Mouse (Mus musculus): Measurements from ENCODE around the gene Stx4a. TPM values are rescaled to one million over a fixed set of nuclear protein-coding genes. Genes with fewer than 3 reads are reported as not detected.
A peak's percentile ranks its signal among the peaks of the same experiment; 100 is the strongest.
"Not testable (repeated sequence)": the region's sequence is repeated elsewhere in the genome, so short reads cannot be mapped to it uniquely, and the experiment has no call there.

Gene Stx4a
- total RNA-seq, 2 experiments from 2014 or later: 46.4 to 47.2 TPM

GRCm38 (mm10) chr7:127814241-127814921 lies 9.7 kb upstream of the Stx4a start:
- peak; percentile 79 for DNase-seq

- no peak for DNase-seq
Observed at GRCm38 (mm10) chr7:127815116-127815665, 8.9 kb upstream of the Stx4a start.

GRCm38 (mm10) chr7:127815954-127816821 lies 7.9 kb upstream of the Stx4a start:
- DNase-seq: peak; percentile 79

- no peak for DNase-seq
Observed at GRCm38 (mm10) chr7:127817053-127817452, 7.0 kb upstream of the Stx4a start.

GRCm38 (mm10) chr7:127817776-127818175 lies 6.3 kb upstream of the Stx4a start:
- no peak for DNase-seq

- DNase-seq: no peak
Observed at GRCm38 (mm10) chr7:127820836-127821509, 3.1 kb upstream of the Stx4a start.

GRCm38 (mm10) chr7:127822494-127822893 lies 1.6 kb upstream of the Stx4a start:
- DNase-seq: no peak

- no peak for DNase-seq
Observed at GRCm38 (mm10) chr7:127823236-127824171, 590 bp upstream of the Stx4a start.

GRCm38 (mm10) chr7:127835550-127835949 lies 11.5 kb downstream of the Stx4a start:
- no peak for DNase-seq

GRCm38 (mm10) chr7:127837473-127837872 lies 13.4 kb downstream of the Stx4a start:
- DNase-seq: no peak

- not testable (repeated sequence) for DNase-seq
Observed at GRCm38 (mm10) chr7:127837878-127838277, 13.8 kb downstream of the Stx4a start.

- DNase-seq: not testable (repeated sequence)
Observed at GRCm38 (mm10) chr7:127840031-127840430, 15.9 kb downstream of the Stx4a start.

- peak; percentile 65 for DNase-seq
Observed at GRCm38 (mm10) chr7:127840886-127841285, 16.8 kb downstream of the Stx4a start.

GRCm38 (mm10) chr7:127841340-127842000 lies 17.4 kb downstream of the Stx4a start:
- peak; percentile 95 for DNase-seq

GRCm38 (mm10) chr7:127842001-127842718 lies 18.1 kb downstream of the Stx4a start:
- peak; percentile 78 for DNase-seq

- DNase-seq: peak; percentile 38
Observed at GRCm38 (mm10) chr7:127849973-127850875, 26.1 kb downstream of the Stx4a start.

- DNase-seq: peak; percentile 59
Observed at GRCm38 (mm10) chr7:127850906-127851305, 26.8 kb downstream of the Stx4a start.

- DNase-seq: no peak
Observed at GRCm38 (mm10) chr7:127858258-127858657, 34.2 kb downstream of the Stx4a start.

GRCm38 (mm10) chr7:127866434-127866833 lies 42.3 kb downstream of the Stx4a start:
- no peak for DNase-seq
